Mouse (Mus musculus): Measurements from ENCODE around the gene Cbfb. TPM values are rescaled to one million over a fixed set of nuclear protein-coding genes. Genes with fewer than 3 reads are reported as not detected.
"Not testable (repeated sequence)": the region's sequence is repeated elsewhere in the genome, so short reads cannot be mapped to it uniquely, and the experiment has no call there.

The Cbfb gene
- polyA plus RNA-seq, 1 experiment from 2014 or later, result 34.2 TPM

- WGBS, result 95% methylated on average over 4 of the region's 4 CpGs
- not testable (repeated sequence) for H3K4me2 ChIP-seq (ENCODE audit: low read length); H3K4me3 ChIP-seq (replicated peaks; ENCODE audit: low read length); H3K27ac ChIP-seq (ENCODE audit: low read length); H3K4me1 ChIP-seq (replicated peaks; ENCODE audit: control insufficient read depth, insufficient read depth, low read length); H3K36me3 ChIP-seq (ENCODE audit: control insufficient read depth, insufficient read depth); H3K27me3 ChIP-seq (replicated peaks; ENCODE audit: control insufficient read depth, insufficient read depth, low read length); ATAC-seq; H3K9ac ChIP-seq (replicated peaks; ENCODE audit: low read depth, low read length); H3K9me3 ChIP-seq (ENCODE audit: control insufficient read depth, low read length)
These were observed 61.8 kb downstream of the Cbfb start for GRCm38 (mm10) chr8:105232321-105232693.

- no peak overlapping the region for H3K4me3 ChIP-seq (replicated peaks; ENCODE audit: low read length)
- H3K4me2 ChIP-seq (ENCODE audit: low read length), result no peak overlapping the region
- no peak overlapping the region for H3K27ac ChIP-seq (ENCODE audit: low read length)
- no peaks in the 10 kb centered on the region for H3K27me3 ChIP-seq (replicated peaks; ENCODE audit: control insufficient read depth, insufficient read depth, low read length)
- H3K36me3 ChIP-seq (ENCODE audit: control insufficient read depth, insufficient read depth), result 0 out of 2 replicates have a peak, but pooled peaks cover 3% of the 10 kb centered on the region
- ATAC-seq, result no peak
- no peaks in the 10 kb centered on the region for H3K4me1 ChIP-seq (replicated peaks; ENCODE audit: control insufficient read depth, insufficient read depth, low read length)
- no peaks in the 10 kb centered on the region for H3K9me3 ChIP-seq (ENCODE audit: control insufficient read depth, low read length)
- no peak overlapping the region for H3K9ac ChIP-seq (replicated peaks; ENCODE audit: low read depth, low read length)
- WGBS, result 80% methylated on average over 1 of the region's 1 CpGs
These were observed 62.9 kb downstream of the Cbfb start for GRCm38 (mm10) chr8:105233126-105233935.

GRCm38 (mm10) chr8:105235206-105235605 lies 64.7 kb downstream of the Cbfb start:
- Histone ChIP-seq H3K4me2 (ENCODE audit: low read length) (no peak overlapping the region), H3K9ac (replicated peaks; ENCODE audit: low read depth, low read length) (no peak overlapping the region), H3K27me3 (replicated peaks; ENCODE audit: control insufficient read depth, insufficient read depth, low read length) (no peaks in the 10 kb centered on the region), H3K27ac (ENCODE audit: low read length) (no peak overlapping the region), H3K4me1 (replicated peaks; ENCODE audit: control insufficient read depth, insufficient read depth, low read length) (no peaks in the 10 kb centered on the region), H3K36me3 (ENCODE audit: control insufficient read depth, insufficient read depth) (peaks cover 12% of the 10 kb centered on the region), H3K4me3 (replicated peaks; ENCODE audit: low read length) (no peak overlapping the region), H3K9me3 (ENCODE audit: control insufficient read depth, low read length) (no peaks in the 10 kb centered on the region)
- no peak for ATAC-seq
- WGBS, result 84% methylated on average over 1 of the region's 1 CpGs

GRCm38 (mm10) chr8:105237442-105238142 lies 67.1 kb downstream of the Cbfb start:
- no peak overlapping the region for H3K27ac ChIP-seq (ENCODE audit: low read length)
- H3K4me1 ChIP-seq (replicated peaks; ENCODE audit: control insufficient read depth, insufficient read depth, low read length), result no peaks in the 10 kb centered on the region
- no peaks in the 10 kb centered on the region for H3K9me3 ChIP-seq (ENCODE audit: control insufficient read depth, low read length)
- no peaks in the 10 kb centered on the region for H3K27me3 ChIP-seq (replicated peaks; ENCODE audit: control insufficient read depth, insufficient read depth, low read length)
- H3K4me2 ChIP-seq (ENCODE audit: low read length), result no peak overlapping the region
- no peak overlapping the region for H3K9ac ChIP-seq (replicated peaks; ENCODE audit: low read depth, low read length)
- ATAC-seq, result no peak
- WGBS, result 88% methylated on average over 14 of the region's 14 CpGs
- H3K4me3 ChIP-seq (replicated peaks; ENCODE audit: low read length), result no peak overlapping the region
- H3K36me3 ChIP-seq (ENCODE audit: control insufficient read depth, insufficient read depth), result peaks cover 22% of the 10 kb centered on the region

- H3K36me3 ChIP-seq (ENCODE audit: control insufficient read depth, insufficient read depth), result peaks cover 22% of the 10 kb centered on the region
- no peak overlapping the region for H3K9ac ChIP-seq (replicated peaks; ENCODE audit: low read depth, low read length)
- H3K27me3 ChIP-seq (replicated peaks; ENCODE audit: control insufficient read depth, insufficient read depth, low read length), result no peaks in the 10 kb centered on the region
- H3K9me3 ChIP-seq (ENCODE audit: control insufficient read depth, low read length), result no peaks in the 10 kb centered on the region
- no peak overlapping the region for H3K4me3 ChIP-seq (replicated peaks; ENCODE audit: low read length)
- no peaks in the 10 kb centered on the region for H3K4me1 ChIP-seq (replicated peaks; ENCODE audit: control insufficient read depth, insufficient read depth, low read length)
- no peak overlapping the region for H3K4me2 ChIP-seq (ENCODE audit: low read length)
- 95% methylated on average over 7 of the region's 7 CpGs for WGBS
- no peak overlapping the region for H3K27ac ChIP-seq (ENCODE audit: low read length)
- no peak for ATAC-seq
These were observed 70.5 kb downstream of the Cbfb start for GRCm38 (mm10) chr8:105241016-105241415.

GRCm38 (mm10) chr8:105251954-105252353 lies 81.5 kb downstream of the Cbfb start:
- Histone ChIP-seq H3K4me3 (replicated peaks; ENCODE audit: low read length) (no peak overlapping the region), H3K4me1 (replicated peaks; ENCODE audit: control insufficient read depth, insufficient read depth, low read length) (peaks cover 10% of the 10 kb centered on the region), H3K36me3 (ENCODE audit: control insufficient read depth, insufficient read depth) (peaks cover 12% of the 10 kb centered on the region), H3K4me2 (ENCODE audit: low read length) (no peak overlapping the region), H3K27me3 (replicated peaks; ENCODE audit: control insufficient read depth, insufficient read depth, low read length) (0 out of 2 replicates have a peak, but pooled peaks cover 8% of the 10 kb centered on the region), H3K9ac (replicated peaks; ENCODE audit: low read depth, low read length) (no peak overlapping the region), H3K27ac (ENCODE audit: low read length) (no peak overlapping the region), H3K9me3 (ENCODE audit: control insufficient read depth, low read length) (no peaks in the 10 kb centered on the region)
- 92% methylated on average over 6 of the region's 6 CpGs for WGBS
- no peak for ATAC-seq

- no peak overlapping the region for H3K27ac ChIP-seq (ENCODE audit: low read length)
- 91% methylated on average over 10 of the region's 10 CpGs for WGBS
- H3K36me3 ChIP-seq (ENCODE audit: control insufficient read depth, insufficient read depth), result peaks cover 12% of the 10 kb centered on the region
- no peak overlapping the region for H3K4me2 ChIP-seq (ENCODE audit: low read length)
- no peak overlapping the region for H3K9ac ChIP-seq (replicated peaks; ENCODE audit: low read depth, low read length)
- H3K4me1 ChIP-seq (replicated peaks; ENCODE audit: control insufficient read depth, insufficient read depth, low read length), result peaks cover 10% of the 10 kb centered on the region
- no peak for ATAC-seq
- H3K27me3 ChIP-seq (replicated peaks; ENCODE audit: control insufficient read depth, insufficient read depth, low read length), result peaks cover 11% of the 10 kb centered on the region
- no peaks in the 10 kb centered on the region for H3K9me3 ChIP-seq (ENCODE audit: control insufficient read depth, low read length)
- H3K4me3 ChIP-seq (replicated peaks; ENCODE audit: low read length), result no peak overlapping the region
These were observed 82.4 kb downstream of the Cbfb start for GRCm38 (mm10) chr8:105252680-105253537.

GRCm38 (mm10) chr8:105253766-105254151 lies 83.3 kb downstream of the Cbfb start:
- H3K4me2 ChIP-seq (ENCODE audit: low read length), result peak overlapping the region; percentile 98
- H3K27me3 ChIP-seq (replicated peaks; ENCODE audit: control insufficient read depth, insufficient read depth, low read length), result peaks cover 20% of the 10 kb centered on the region
- H3K9me3 ChIP-seq (ENCODE audit: control insufficient read depth, low read length), result no peaks in the 10 kb centered on the region
- ATAC-seq, result peak; percentile 39
- peak overlapping the region; percentile 64 for H3K4me3 ChIP-seq (replicated peaks; ENCODE audit: low read length)
- H3K27ac ChIP-seq (ENCODE audit: low read length), result no peak overlapping the region
- H3K36me3 ChIP-seq (ENCODE audit: control insufficient read depth, insufficient read depth), result peaks cover 9% of the 10 kb centered on the region
- 29% methylated on average over 20 of the region's 20 CpGs for WGBS
- peaks cover 11% of the 10 kb centered on the region for H3K4me1 ChIP-seq (replicated peaks; ENCODE audit: control insufficient read depth, insufficient read depth, low read length)
- H3K9ac ChIP-seq (replicated peaks; ENCODE audit: low read depth, low read length), result peak overlapping the region; percentile 78
